Mouse (Mus musculus) spleen, postnatal 4 days (tissue): ENCODE results near the gene Gbp9.
"Not testable (repeated sequence)": the region's sequence is repeated elsewhere in the genome, so short reads cannot be mapped to it uniquely, and the experiment has no call there.

Experiments
- DNase-seq, 2 experiments: peaks; one replicate each; pipeline ENCODE4 v3.0.0; 2022; ENCODE audit warnings: low spot score in 2 of 2

Gene Gbp9

DNA sequence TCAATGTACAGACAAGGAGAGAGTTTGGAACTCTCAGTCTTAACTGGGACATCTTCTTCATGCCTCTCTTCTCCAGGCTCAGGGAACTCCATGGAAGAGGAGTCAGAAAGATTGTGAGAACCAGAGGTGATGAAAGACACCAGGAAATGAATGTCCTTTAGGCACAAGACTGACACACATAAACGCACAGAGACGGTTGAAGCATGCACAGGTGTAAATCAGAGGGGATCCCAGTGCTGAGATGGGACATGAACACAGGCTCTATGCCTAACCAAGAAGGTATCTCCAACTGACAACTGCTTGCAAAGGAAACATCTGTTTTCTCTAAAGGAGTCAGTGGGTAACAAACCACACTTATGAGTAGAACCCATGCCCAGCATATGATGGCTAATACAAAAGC is 79.1 kb downstream of the Gbp9 start:
- DNase-seq = no peak

DNA sequence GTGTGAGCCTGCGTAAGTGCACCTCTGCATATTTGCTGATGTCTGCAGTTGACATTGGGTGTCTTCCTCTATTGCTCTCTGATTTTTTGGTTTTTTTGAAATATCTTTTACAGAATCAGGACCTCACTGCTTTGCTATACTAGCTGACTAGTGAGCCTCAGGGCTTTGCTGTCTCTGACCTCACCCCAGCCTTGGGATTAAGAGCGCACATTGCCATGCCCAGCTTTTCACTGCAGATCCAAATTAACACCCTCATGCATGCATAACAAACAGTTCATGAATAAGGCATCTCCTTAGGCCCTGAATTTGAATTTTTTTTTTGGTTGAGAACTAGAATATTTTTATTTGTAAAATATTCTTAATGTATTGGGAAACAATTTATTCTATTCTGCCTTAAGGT is 84.1 kb downstream of the Gbp9 start:
- DNase-seq = no peak

DNA sequence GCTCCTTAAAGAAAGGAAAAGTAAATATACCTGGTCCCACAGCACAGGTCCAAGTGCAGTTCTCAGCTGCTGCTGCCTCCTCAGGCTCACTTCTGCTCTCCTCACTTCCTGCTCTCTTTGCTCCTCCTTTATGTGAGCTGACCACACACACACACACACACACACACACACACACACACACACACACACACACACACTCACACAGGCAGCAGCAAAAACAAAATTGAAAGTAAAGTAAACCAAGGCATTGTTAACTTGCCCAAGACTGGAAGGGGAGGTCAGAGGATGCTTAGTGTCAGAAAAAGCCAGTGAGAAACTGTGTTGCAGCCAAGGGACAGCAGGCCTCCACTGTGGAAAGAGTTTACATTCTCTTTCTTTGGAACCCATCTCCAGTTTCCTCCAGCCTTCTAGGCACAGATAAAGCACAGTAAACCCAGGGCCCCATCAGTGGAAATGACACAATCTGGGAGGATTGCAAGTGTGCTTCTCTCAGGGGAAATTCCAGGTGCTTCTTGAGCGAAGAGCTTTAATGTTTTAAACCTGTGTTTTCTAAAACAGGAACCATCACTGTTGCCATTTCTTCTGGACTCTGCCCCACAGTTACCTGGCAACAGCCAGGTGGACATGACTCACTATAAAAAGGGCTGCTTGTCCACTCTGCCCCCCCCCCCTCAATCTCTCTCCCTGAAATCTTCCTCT is 85.7 kb downstream of the Gbp9 start:
- not testable (repeated sequence) for DNase-seq

DNA sequence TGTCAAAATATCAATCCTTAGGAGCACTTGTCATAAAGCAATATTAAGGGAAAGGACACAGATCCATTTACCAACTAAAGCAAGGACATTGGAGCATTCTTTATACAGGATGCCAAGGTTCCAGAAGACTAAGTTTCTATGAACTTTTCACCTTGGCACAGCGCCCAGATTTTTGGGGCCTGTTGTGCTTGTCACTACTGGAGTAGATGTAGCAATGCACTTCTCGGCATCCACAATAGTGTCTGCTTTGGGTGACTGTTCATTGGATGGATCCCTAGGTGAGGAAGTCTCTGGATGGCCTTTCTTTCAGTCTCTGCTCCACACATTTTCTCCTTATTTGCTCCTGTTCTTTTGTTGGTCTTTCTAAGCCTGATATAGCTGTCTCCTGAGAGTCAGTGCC is 107.0 kb downstream of the Gbp9 start:
- DNase-seq = no peak
